Mouse (Mus musculus) hindbrain, embryonic 15.5 days (tissue): Measurements from ENCODE around the gene Fam210b. TPM values are rescaled to one million over a fixed set of nuclear protein-coding genes. Genes with fewer than 3 reads are reported as not detected.

Experiments
- ATAC-seq: fragments of 200-750 bp; cut with Nextera tagmentation; 2 replicates; pipeline ENCODE4 v1.8.0; 2017; ENCODE audit warnings: low read depth, moderate number of reproducible peaks, moderate TSS enrichment; ENCODE audit not compliant: low FRiP score
- H3K27ac ChIP-seq: fragments of 300-500 bp; sonication (generic); replicated peaks from 2 replicates; pipeline ENCODE4 v1.5.1; 2015; ENCODE audit warnings: mild to moderate bottlenecking, inconsistent platforms
- H3K27me3 ChIP-seq: fragments of 300-500 bp; sonication (generic); 2 replicates; pipeline ENCODE4 v1.6.1; 2015; ENCODE audit warnings: control low read depth, inconsistent platforms
- H3K36me3 ChIP-seq: fragments of 300-500 bp; sonication (generic); 2 replicates; pipeline ENCODE4 v1.6.1; 2015; ENCODE audit warnings: control low read depth, inconsistent platforms
- H3K4me1 ChIP-seq: fragments of 300-500 bp; sonication (generic); replicated peaks from 2 replicates; pipeline ENCODE4 v1.6.1; 2015; ENCODE audit warnings: control low read depth, inconsistent platforms
- H3K4me2 ChIP-seq: fragments of 300-500 bp; sonication (generic); 2 replicates; pipeline ENCODE4 v1.6.1; 2015; ENCODE audit warnings: moderate library complexity, mild to moderate bottlenecking, inconsistent platforms
- H3K4me3 ChIP-seq: fragments of 300-500 bp; sonication (generic); 2 replicates; pipeline ENCODE4 v1.5.1; 2015; ENCODE audit warnings: mild to moderate bottlenecking, inconsistent platforms
- H3K9ac ChIP-seq: fragments of 300-500 bp; sonication (generic); 2 replicates; pipeline ENCODE4 v1.6.1; 2015; ENCODE audit warnings: inconsistent platforms
- H3K9me3 ChIP-seq: fragments of 300-500 bp; sonication (generic); 2 replicates; pipeline ENCODE4 v1.6.1; 2016; ENCODE audit warnings: control low read depth, inconsistent platforms
- WGBS: fragments of 180-500 bp; shearing (Covaris S2); methylation state at CpG from one replicate; pipeline ENCODE4 v1.1.7; 2015; 5-methylcytosine and 5-hydroxymethylcytosine counted together
- polyA plus RNA-seq: library from polyadenylated mRNA; unstranded; fragments of >200 nt; fragmentation: Nextera tagmentation; extraction: Ambion mirVana; gene quantifications from 2 replicates; pipeline ENCODE4 v1.2.1, GENCODE M21; 2015

The Fam210b gene
- polyA plus RNA-seq, 1 experiment from 2014 or later = 19.2 TPM

GRCm38 (mm10) chr2:172390341-172390740 lies 45.0 kb downstream of the Fam210b start:
- Histone ChIP-seq H3K36me3 (no peaks in the 10 kb centered on the region), H3K4me3 (no peak overlapping the region), H3K9ac (no peak overlapping the region), H3K9me3 (no peaks in the 10 kb centered on the region), H3K27ac (no peak overlapping the region), H3K4me1 (no peaks in the 10 kb centered on the region), H3K27me3 (no peaks in the 10 kb centered on the region), H3K4me2 (no peak overlapping the region)
- whole genome bisulfite sequencing = 51% methylated on average over 6 of the region's 6 CpGs
- ATAC-seq = no peak

- Histone ChIP-seq H3K4me1 (no peaks in the 10 kb centered on the region), H3K9ac (no peak overlapping the region), H3K27me3 (no peaks in the 10 kb centered on the region), H3K4me2 (no peak overlapping the region), H3K4me3 (no peak overlapping the region), H3K9me3 (no peaks in the 10 kb centered on the region), H3K27ac (no peak overlapping the region), H3K36me3 (no peaks in the 10 kb centered on the region)
- no peak for ATAC-seq
- 85% methylated on average over 10 of the region's 10 CpGs for WGBS
These were observed 46.7 kb downstream of the Fam210b start for GRCm38 (mm10) chr2:172392041-172392521.

GRCm38 (mm10) chr2:172393391-172394051 lies 48.2 kb downstream of the Fam210b start, which contains the start of gene Cass4:
Gene Cass4, plus strand, starts transcription at chr2:172393794.
- H3K27ac ChIP-seq = no peak within 1 kb of the TSS
- H3K27me3 ChIP-seq = no peaks in the 10 kb centered on the region
- no peak within 1 kb of the TSS for H3K4me3 ChIP-seq
- H3K4me1 ChIP-seq = no peaks in the 10 kb centered on the region
- H3K36me3 ChIP-seq = no peaks in the 10 kb centered on the region
- ATAC-seq = no peak
- no peak within 1 kb of the TSS for H3K4me2 ChIP-seq
- H3K9me3 ChIP-seq = no peaks in the 10 kb centered on the region
- WGBS = 42% methylated on average over 13 of the region's 13 CpGs
- H3K9ac ChIP-seq = no peak within 1 kb of the TSS

GRCm38 (mm10) chr2:172394052-172394392 lies 48.7 kb downstream of the Fam210b start:
- Histone ChIP-seq H3K4me1 (no peaks in the 10 kb centered on the region), H3K27ac (no peak overlapping the region), H3K36me3 (no peaks in the 10 kb centered on the region), H3K4me3 (no peak overlapping the region), H3K27me3 (no peaks in the 10 kb centered on the region), H3K9me3 (no peaks in the 10 kb centered on the region), H3K4me2 (no peak overlapping the region), H3K9ac (no peak overlapping the region)
- 81% methylated on average over 2 of the region's 2 CpGs for WGBS
- ATAC-seq = no peak

- no peak for ATAC-seq
- H3K27ac ChIP-seq = no peak overlapping the region
- WGBS = 71% methylated on average over 4 of the region's 4 CpGs
These were observed 49.3 kb downstream of the Fam210b start for GRCm38 (mm10) chr2:172394671-172395070.

GRCm38 (mm10) chr2:172395961-172396360 lies 50.6 kb downstream of the Fam210b start:
- WGBS = 44% methylated on average over 9 of the region's 9 CpGs
- no peak overlapping the region for H3K4me2 ChIP-seq
- no peaks in the 10 kb centered on the region for H3K4me1 ChIP-seq
- H3K9ac ChIP-seq = no peak overlapping the region
- no peaks in the 10 kb centered on the region for H3K9me3 ChIP-seq
- H3K36me3 ChIP-seq = no peaks in the 10 kb centered on the region
- no peaks in the 10 kb centered on the region for H3K27me3 ChIP-seq
- no peak overlapping the region for H3K27ac ChIP-seq
- no peak overlapping the region for H3K4me3 ChIP-seq
- ATAC-seq = no peak

More at GRCm38 (mm10) chr2:172394671-172395070, 49.3 kb downstream of the Fam210b start:
- no peak overlapping the region for H3K4me2 ChIP-seq
- no peak overlapping the region for H3K9ac ChIP-seq
- no peaks in the 10 kb centered on the region for H3K4me1 ChIP-seq
- H3K9me3 ChIP-seq = no peaks in the 10 kb centered on the region
- H3K27me3 ChIP-seq = no peaks in the 10 kb centered on the region
- no peak overlapping the region for H3K4me3 ChIP-seq
- no peaks in the 10 kb centered on the region for H3K36me3 ChIP-seq

GRCm38 (mm10) chr2:172399901-172400300 lies 54.5 kb downstream of the Fam210b start:
- Histone ChIP-seq H3K4me3 (no peak overlapping the region), H3K9me3 (no peaks in the 10 kb centered on the region), H3K9ac (no peak overlapping the region), H3K4me1 (no peaks in the 10 kb centered on the region), H3K27me3 (no peaks in the 10 kb centered on the region), H3K36me3 (no peaks in the 10 kb centered on the region), H3K27ac (no peak overlapping the region), H3K4me2 (no peak overlapping the region)
- ATAC-seq = no peak
- 21% methylated on average over 9 of the region's 9 CpGs for WGBS

GRCm38 (mm10) chr2:172401116-172401825 lies 55.9 kb downstream of the Fam210b start:
- H3K36me3 ChIP-seq = no peaks in the 10 kb centered on the region
- no peak overlapping the region for H3K27ac ChIP-seq
- no peak overlapping the region for H3K9ac ChIP-seq
- no peaks in the 10 kb centered on the region for H3K27me3 ChIP-seq
- H3K9me3 ChIP-seq = no peaks in the 10 kb centered on the region
- WGBS = 72% methylated on average over 13 of the region's 13 CpGs
- no peak for ATAC-seq
- H3K4me2 ChIP-seq = no peak overlapping the region
- H3K4me3 ChIP-seq = no peak overlapping the region
- no peaks in the 10 kb centered on the region for H3K4me1 ChIP-seq

GRCm38 (mm10) chr2:172404239-172404638 lies 58.9 kb downstream of the Fam210b start:
- ATAC-seq = no peak
- Histone ChIP-seq H3K4me1 (no peaks in the 10 kb centered on the region), H3K9ac (no peak overlapping the region), H3K4me2 (no peak overlapping the region), H3K9me3 (no peaks in the 10 kb centered on the region), H3K27ac (no peak overlapping the region), H3K36me3 (no peaks in the 10 kb centered on the region), H3K27me3 (no peaks in the 10 kb centered on the region), H3K4me3 (no peak overlapping the region)
- 67% methylated on average over 7 of the region's 7 CpGs for WGBS

- WGBS = 65% methylated on average over 3 of the region's 3 CpGs
- ATAC-seq = no peak
- Histone ChIP-seq H3K27ac (no peak overlapping the region), H3K27me3 (no peaks in the 10 kb centered on the region), H3K4me2 (no peak overlapping the region), H3K4me1 (no peaks in the 10 kb centered on the region), H3K36me3 (no peaks in the 10 kb centered on the region), H3K9ac (no peak overlapping the region), H3K4me3 (no peak overlapping the region), H3K9me3 (no peaks in the 10 kb centered on the region)
These were observed 59.6 kb downstream of the Fam210b start for GRCm38 (mm10) chr2:172405011-172405410.
